Mouse (Mus musculus) lung, adult 2 months (tissue): ENCODE measurements around the gene Ppp1r16b.

Source experiments
- CTCF ChIP-seq: fragments of 200-500 bp; IDR thresholded peaks from 2 replicates; pipeline ENCODE4 v1.5.1; 2011; ENCODE audit warnings: mild to moderate bottlenecking, low read length, control low read depth; ENCODE audit not compliant: insufficient read depth
- POLR2A ChIP-seq: fragments of 200-500 bp; IDR thresholded peaks from 2 replicates; pipeline ENCODE4 v1.6.1; 2011; ENCODE audit warnings: low read depth, mild to moderate bottlenecking, control low read depth, low read length, borderline replicate concordance; ENCODE audit errors: extremely low read depth

DNA sequence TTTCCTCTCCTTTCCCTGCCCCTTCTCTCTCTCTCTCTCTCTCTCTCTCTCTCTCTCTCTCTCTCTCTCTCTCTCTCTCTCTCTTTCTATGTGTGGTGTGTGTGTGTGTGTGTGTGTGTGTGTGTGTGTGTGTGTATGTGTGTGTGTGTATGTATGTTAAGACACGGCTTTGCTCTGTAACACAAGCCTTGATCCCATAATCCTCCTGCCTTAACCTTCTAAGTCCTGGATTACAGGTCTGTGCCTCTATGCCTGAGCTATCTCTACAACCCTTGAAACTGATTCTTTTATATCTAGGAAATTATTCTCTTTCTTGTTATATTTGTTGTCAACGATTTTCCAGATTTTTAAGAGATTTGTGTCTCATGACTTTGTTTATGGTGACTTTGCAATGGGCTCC lies 95.0 kb downstream of the Ppp1r16b start:
- no peak for TF ChIP-seq POLR2A
- no peak for TF ChIP-seq CTCF
